Mouse (Mus musculus) heart, postnatal 25 days (tissue): Measurements from ENCODE around the gene Hist2h4. TPM values are rescaled to one million over a fixed set of nuclear protein-coding genes. Genes with fewer than 3 reads are reported as not detected.
"Not testable (repeated sequence)": the region's sequence is repeated elsewhere in the genome, so short reads cannot be mapped to it uniquely, and the experiment has no call there.

Experiments
- DNase-seq: peaks from one replicate; pipeline ENCODE4 v3.0.0; 2022; ENCODE audit warnings: low spot score
- intact Hi-C: fragments of 180-260 bp; cut with DNase I; formaldehyde crosslinking; loops from one replicate; pipeline ENCODE4 v1.15.1; 2025
- total RNA-seq, 2 experiments: library from RNA; stranded (reverse); gene quantifications; 2 replicates each; pipeline ENCODE4 v1.2.3; 2021

The Hist2h4 gene
- total RNA-seq: 10 to 100 TPM; 14.4 to 16.9 TPM

DNA sequence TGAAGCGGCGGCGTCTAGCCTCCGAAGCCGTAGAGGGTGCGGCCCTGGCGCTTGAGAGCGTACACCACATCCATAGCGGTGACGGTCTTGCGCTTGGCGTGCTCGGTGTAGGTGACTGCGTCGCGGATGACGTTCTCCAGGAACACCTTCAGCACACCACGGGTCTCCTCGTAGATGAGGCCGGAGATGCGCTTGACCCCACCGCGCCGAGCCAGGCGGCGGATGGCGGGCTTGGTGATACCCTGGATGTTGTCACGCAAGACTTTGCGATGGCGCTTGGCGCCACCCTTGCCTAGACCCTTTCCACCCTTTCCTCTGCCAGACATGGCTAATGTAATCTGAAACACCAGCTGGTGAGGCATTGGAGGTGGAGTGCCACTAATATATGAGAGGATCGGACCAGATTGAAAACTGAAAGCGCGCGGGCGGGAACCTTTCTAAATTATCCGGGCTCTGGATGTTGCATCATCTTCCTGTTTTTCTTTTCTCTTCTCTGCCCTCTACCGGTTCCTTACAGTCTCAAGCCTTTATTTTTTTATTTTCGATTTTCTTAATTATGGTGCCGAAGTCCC, at the start of gene Hist2h4:
Gene Hist2h4, minus strand, starts transcription at position 333 of the 572 bp plus-strand sequence.
- peak; percentile 94 for DNase-seq
- intact Hi-C loops: loop anchor here (1.0 to 2.0 kb wide), 2 partner anchors 15 to 22 kb away; partner anchors contain the start of gene Hist2h2aa2

DNA sequence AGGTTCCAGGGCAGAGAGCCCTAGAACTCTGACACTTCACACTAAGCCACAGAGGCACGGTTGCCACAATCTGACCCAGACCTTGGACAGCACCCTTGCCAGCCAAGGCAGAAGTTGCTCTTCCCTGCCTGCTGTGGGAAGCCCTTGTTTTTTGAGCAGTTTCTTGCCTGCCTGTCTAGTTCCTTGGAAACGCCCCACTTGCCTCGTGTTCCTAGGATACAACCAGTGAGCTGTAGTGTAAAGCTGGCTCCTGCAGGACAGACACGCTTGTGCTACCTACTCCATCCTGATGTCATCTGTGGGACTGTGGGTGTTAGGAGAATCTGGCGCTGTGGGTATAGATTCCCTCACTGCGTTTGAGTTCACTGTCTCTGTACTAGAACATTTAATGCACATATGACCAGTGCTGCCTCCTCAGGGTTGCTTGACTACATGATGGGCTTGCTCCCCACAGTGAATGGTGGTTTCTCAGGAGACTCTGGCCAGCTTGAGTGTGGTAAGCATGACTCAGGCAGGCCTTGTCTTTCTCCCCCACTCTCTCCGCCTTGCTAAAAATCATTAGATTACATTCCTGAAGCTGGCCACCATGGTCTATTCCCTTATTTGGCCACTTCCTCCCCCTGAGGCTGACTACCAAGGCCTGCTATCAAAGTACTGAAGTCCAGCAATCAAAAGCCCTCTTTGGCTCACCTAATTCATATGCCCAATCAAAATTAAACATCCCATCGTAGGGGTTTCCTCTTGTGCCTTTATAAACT, 49.4 kb upstream of the Hist2h4 start:
- intact Hi-C loops: no loop called here
- no peak for DNase-seq

DNA sequence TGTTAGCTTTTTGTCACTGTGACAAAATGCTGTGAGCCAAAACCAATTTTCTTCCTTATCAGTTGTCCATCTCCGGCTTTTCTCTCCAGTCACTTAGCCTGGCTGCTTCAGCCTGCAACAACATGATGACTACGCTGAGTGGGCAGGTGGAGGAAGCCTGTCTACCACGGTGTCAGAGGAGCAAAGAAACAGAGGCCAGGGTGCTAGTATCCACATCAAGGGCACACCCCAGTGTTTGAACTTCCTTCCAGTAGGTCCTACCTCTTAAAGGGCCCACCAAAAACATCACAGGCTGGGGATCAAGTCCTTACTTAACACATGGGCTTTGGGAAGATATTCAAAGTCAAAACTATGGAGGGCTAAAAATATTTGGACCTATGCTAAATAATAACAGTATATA, 46.3 kb upstream of the Hist2h4 start:
- intact Hi-C loops: no loop called here
- DNase-seq: no peak

DNA sequence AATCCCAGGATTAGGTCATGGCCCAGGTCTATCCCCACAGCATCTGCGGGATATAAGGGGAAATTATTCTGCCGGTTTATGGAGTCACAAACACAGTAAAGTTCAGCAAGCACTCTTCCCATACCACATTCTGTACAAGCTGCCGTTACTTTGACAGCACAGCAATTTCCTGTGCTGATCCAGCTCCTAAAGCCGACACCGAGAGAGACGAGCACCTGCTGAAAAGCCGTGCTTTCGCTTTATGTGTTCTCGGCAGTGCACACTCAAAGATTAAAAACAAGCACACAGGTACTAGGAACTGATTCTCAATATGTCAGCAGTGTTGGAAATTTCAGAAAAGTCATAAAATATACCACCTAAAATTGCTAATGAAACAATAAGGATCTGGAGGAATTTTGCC, 43.4 kb upstream of the Hist2h4 start:
- no peak for DNase-seq
- intact Hi-C loops: no loop called here

DNA sequence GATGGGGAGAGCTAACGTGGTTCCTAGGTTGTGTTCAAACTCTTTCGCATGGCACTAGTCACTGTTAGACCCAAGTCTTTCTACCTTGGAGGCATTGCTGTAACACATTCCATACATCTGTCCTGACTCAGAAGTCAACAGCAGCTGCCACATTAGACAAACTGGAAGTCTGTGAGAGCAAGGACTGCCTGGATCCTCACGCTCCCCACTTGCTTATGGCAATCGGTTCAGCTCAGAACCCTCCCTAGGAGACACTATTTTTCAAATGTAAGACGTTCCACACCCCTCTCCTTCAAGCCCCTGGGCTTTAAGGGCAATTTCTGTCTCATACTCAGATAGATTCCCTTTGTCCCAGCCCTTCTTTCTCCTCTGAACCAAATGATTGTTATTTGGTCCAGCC, 39.0 kb upstream of the Hist2h4 start:
- DNase-seq: no peak
- intact Hi-C loops: no loop called here

DNA sequence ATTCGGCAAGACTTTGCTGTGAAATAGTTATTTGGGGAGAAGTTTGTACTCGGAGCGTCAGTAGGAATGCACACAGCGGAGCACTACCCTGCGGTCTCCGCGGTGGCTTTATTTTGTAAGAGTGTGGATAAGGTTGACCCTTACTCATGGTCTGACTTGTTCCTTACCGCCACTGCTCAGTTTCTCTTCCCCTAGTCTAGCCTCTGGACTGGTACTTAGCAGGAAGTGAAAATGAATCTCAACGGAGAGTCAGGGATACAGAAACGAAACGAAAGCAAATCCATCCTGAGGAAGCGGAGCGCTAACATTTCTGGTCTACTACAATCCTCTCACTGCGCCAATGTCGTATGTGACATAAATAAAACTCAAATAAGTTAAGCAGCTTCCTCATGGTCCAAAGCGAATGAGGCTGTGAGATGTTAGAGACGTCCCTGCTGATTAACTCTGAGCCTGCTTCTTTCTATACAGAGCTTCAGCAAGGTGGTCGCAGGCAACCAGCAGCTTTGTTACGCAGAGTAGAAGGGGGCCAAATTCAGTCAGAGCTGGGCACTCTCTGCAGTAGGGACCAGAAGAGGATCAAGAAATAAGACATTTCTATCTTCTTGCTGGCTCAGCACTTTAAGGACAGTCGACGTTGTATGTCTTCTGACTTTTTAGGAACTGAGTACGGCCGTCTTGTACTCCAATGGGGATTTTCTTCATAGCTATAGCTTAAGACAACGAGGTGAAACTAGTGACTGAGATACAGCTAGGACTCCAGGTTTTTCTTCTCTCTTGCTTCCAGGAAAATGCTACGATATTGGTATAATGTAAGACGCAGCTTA, 37.8 kb upstream of the Hist2h4 start:
- DNase-seq: no peak
- intact Hi-C loops: no loop called here

DNA sequence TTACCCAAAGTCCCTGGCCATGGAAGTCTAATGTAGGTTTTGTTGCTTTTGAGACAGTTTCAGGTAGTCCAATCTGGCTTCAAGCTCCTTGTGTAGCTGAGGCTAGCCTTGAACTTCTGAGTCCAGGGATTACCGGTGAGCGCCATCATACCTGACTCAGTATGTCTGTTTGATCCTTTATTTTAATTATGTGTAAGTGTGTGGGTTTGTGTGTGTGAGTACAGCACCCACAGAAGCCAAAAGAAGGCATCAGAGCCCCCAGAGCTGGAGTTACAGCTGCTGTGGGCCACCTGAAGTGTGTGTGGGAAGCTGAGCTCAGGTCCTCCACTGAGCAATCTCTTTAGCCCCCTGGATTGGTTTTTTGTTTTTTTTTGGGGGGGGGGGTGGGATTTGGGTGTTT, 36.5 kb upstream of the Hist2h4 start:
- no peak for DNase-seq
- intact Hi-C loops: no loop called here

DNA sequence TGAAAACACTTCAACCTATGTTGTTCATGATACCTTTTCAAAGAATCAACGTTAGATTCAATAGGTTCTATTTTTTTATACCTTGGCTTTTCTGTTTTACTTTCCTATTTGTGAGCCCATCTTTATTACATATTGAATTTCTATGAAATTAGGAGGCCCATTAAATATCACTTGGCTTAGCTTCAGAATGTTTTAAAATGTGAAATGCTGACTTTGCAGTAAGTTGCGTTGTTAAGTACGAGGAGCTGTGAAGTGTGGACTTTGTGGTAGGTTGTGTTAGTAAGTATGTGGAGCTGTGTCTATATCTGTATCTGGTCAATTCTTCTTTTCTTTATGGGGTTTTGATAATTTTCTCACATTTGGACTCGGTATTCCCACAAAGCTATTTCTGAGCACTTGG, 35.2 kb upstream of the Hist2h4 start:
- intact Hi-C loops: no loop called here

DNA sequence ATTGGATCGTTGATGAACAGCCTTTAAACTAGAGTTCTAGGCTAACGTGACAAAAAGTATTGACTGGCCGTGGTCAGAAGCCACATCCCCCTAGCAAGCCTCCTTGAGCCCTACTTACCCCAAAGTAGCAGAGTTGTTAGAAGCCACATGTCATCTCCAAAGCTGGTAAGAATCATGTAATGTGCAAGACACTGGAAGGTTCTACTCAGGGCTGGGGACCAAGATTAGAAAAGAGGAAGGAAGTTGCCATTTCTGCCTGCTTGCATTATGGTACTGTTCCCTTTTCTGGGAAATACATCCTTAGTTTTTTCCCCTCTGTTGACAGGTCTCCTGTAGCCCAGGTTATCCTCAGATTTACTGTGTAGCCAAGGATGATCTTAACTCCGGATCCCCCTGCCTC, 30.7 kb upstream of the Hist2h4 start, which contains the start of gene Fcgr1:
Gene Fcgr1, minus strand, starts transcription at position 183 of the 400 bp plus-strand sequence.
- DNase-seq: no peak
- intact Hi-C loops: no loop called here

More for the DNA sequence above, 35.2 kb upstream of the Hist2h4 start:
- no peak for DNase-seq

DNA sequence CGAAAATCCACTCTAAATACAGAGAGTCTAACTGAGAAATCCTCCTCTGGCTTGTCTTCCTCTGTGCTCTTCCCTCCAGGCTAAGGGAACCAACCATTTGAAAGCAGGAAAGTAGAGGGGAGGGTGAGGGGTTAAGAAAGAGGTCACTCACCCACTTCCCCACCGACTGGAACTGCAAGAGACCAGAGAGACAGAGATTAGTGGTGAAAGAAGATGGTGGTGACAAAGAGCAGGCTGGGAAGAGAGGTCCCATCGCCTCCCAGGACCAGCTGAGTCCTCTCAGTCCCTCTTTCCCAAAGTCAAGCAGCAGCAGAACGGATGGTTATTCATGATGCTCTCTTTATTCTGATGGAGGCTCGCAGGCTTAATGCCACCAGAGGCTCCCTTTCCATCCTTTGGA, 30.3 kb upstream of the Hist2h4 start:
- no peak for DNase-seq
- intact Hi-C loops: no loop called here

DNA sequence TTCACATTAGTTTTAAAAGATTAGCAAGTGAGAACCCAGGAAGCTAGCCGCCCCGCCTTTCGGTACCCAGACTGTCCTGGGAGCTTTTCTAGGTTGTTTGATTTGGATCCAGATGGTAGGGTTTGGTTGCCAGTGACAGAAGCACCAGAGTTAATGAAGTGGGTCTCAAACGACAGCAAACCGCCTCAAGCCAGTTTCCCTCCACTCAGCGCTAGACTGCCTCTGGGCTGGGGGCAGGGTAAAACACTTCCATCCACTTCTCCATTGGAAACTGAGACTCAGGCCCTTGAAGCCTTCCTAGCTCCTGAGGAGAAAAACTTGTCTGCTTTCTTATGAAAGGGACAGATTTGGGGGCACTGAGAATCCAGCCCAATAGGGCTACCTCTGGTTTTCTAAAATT, 29.5 kb upstream of the Hist2h4 start:
- no peak for DNase-seq
- intact Hi-C loops: no loop called here

DNA sequence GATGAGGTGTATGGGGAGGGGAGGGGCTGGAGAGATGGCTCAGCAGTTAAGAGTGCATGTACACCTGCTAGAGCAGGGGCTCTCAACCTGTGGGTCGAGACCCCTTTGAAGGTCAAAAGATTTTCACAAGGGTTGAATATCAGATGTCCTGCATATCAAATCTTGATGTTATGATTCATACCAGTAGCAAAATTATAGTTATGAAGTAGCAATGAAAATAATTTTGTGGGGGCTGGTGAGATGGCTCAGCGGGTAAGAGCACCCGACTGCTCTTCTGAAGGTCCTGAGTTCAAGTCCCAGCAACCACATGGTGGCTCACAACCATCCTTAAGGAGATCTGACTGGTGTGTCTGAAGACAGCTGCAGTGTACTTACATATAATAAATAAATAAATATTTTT, 27.6 kb upstream of the Hist2h4 start:
- DNase-seq, intact Hi-C loops: not testable (repeated sequence)

DNA sequence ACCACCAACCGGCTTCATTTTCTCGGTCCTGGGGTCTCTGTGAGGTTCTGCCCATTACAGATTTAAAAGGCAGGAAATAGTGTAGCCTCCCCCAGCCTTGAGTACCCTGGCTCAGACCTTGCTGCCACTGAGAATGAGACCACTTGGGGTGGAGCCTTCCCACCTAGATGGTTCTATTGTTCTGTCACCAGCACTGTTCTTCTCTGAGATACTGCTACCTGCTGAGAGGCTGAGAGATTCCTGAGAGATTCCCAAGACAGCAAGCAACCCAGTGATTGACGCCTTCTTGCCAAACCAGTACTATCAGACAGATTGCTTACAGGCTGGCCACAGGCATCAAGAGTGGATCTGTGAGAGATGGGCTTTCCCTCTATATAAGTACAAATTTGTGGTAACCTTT, 26.1 kb upstream of the Hist2h4 start:
- no peak for DNase-seq
- intact Hi-C loops: no loop called here

DNA sequence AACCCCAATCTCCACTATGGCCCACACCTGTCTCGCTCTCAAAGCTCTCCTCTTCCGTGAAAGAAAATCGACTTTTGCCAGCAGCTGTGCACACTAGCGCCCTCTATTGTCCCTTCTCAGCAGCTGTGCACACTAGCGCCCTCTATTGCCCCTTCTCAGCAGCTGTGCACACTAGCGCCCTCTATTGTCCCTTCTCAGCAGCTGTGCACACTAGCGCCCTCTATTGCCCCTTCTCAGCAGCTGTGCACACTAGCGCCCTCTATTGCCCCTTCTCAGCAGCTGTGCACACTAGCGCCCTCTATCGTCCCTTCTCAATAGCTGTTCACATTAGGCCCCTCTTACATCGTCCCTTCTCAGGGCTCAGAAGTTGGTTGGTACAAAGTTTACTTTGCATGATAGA, 24.2 kb upstream of the Hist2h4 start:
- intact Hi-C loops, DNase-seq: not testable (repeated sequence)

DNA sequence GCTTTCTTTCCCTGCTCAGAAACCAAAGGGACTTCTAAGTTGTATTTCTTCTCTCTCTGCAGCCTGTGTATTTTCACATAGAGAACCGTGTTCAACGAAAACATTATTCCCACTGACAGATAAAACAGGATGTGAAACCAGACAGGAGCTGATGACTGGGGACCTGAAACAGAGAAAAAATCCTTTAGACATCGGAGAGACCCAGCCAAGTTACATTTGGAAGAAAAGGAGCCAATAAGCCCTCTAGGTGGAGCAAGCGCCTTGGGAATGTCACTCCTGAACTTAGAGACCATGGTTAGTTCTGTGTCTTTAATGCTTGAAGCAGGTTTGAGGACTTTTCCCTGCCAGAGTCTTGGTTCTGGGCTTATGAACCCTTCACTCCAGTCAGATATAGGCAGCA, 21.3 kb upstream of the Hist2h4 start:
- intact Hi-C loops: loop anchor here (5.0 kb wide), 1 partner anchor 158 kb away; no protein-coding TSS in a partner anchor
- no peak for DNase-seq

DNA sequence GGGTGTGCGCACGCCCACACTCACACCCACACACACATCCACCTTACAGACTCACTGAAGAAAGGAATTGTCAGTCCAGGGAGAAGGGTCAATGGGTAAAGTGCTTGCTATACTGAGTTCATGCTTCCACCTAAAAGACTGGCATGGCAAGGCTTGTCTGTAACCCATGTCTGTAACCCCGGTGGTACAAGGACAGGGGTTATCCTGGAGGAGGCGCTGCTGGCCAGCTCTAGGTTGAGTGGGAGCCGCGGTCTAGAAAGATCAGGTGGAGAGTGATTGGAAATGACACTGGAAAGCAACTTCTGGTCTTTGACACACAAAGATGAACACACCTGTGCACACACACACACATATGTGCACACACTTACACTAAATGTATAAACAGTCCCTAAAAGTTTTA, 17.5 kb upstream of the Hist2h4 start:
- no peak for DNase-seq
- intact Hi-C loops: loop anchor here (5.0 kb wide), 1 partner anchor 162 kb away; no protein-coding TSS in a partner anchor

DNA sequence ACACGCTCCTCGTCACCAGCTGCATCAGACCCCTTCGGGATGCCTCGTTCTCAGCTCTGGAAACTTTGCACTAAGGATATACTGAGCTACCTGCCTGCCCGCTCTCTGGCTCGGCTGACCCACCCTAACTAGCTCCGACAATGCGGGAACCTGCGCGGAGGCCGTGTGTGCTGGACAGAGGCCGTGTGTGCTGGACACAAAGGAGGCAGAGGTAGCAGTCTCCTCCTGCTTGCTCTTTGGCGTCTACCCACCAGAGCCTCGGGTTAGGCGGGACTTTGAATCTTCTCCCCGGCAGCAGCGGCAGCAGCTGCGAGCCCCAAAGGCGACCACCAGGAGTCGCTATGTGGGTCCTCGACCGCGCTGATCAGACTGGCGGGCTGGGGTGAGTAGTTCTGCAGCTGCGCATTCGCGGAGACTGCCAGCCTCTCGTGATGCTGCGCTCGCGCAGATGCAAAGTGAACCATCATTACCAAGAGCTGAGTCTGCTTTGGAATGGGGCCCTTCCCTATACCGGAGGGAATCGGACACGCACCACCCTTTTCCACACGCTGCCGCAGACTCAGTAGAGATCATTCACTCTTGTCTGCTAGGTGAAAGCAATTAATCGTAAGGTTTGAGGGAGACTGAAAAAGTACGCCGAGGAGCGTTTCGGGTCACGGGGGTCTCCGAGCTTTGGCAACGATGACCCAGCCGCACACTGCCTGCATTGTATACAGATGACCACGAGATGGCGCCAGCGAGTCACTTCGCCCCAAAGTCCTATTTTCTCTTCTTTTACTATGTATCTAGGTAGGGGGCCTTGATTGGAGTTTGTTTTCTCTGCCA, 14.9 kb upstream of the Hist2h4 start:
- DNase-seq: peak; percentile 83
- intact Hi-C loops: loop anchor here (5.0 kb wide), 1 partner anchor 224 kb away; no protein-coding TSS in a partner anchor

DNA sequence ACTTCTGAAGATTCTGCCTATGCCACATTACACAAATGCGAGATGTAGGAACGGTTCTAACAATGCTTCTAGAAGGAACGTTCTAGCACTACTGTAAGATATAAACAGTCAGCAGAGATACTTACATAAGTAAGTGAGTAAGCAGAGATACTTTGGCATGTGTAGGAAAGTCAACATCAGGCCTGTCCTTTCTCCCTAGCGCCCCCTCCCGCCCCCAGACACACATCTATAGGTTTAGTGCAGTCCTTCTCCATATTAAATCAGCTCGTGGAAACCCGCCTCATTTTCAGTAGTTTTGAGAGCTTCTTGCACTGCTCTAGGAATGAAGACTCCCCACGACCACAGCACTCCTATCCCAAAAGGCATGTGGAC, 14.3 kb upstream of the Hist2h4 start:
- intact Hi-C loops: loop anchor here (5.0 kb wide), 1 partner anchor 225 kb away; no protein-coding TSS in a partner anchor
- no peak for DNase-seq

DNA sequence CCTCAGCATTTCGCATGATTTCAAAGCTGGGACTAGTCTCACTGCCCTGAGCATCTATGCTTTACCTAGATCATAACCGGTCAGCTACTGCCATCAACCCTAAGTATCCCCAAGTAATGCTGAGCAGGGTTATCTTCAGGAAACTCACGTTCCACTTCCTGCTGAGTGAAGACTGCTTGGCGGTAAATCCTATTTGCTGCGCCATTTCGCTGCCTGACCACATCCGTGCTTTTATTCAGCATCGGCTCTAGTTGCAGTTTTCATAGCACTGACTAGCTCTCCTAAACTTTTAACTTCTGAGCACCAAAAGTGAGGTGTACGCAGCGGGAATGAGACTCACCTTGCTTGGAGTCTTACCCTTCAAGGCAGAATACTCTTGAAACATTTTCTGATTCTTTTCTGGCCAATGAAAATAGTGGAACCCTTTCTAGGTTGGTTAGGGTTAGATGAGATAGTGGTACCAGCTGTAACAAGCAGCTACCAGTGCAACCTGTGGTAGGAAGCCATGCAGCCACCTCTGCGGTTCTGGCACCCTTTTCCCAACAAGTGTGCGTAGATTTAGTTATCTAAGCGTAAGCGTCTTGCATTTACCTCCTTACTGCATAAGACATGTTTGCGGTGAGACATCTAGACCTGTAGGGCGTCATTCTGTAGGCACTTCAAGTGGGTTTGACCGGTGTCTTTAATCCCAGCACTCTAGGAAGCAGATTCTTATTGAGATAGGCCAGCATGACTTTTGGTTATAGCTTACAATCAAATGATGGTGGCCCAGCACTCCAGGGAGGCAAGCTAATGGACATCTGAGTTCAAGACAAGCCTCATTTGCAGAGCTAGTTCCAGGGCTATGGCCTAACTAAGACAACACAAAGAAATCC, 10.7 kb upstream of the Hist2h4 start:
- no peak for DNase-seq

More for the DNA sequence above, 10.7 kb upstream of the Hist2h4 start:
- intact Hi-C loops: no loop called here
